Mouse (Mus musculus): ENCODE measurements around the gene Myh7.

Gene Myh7

DNA sequence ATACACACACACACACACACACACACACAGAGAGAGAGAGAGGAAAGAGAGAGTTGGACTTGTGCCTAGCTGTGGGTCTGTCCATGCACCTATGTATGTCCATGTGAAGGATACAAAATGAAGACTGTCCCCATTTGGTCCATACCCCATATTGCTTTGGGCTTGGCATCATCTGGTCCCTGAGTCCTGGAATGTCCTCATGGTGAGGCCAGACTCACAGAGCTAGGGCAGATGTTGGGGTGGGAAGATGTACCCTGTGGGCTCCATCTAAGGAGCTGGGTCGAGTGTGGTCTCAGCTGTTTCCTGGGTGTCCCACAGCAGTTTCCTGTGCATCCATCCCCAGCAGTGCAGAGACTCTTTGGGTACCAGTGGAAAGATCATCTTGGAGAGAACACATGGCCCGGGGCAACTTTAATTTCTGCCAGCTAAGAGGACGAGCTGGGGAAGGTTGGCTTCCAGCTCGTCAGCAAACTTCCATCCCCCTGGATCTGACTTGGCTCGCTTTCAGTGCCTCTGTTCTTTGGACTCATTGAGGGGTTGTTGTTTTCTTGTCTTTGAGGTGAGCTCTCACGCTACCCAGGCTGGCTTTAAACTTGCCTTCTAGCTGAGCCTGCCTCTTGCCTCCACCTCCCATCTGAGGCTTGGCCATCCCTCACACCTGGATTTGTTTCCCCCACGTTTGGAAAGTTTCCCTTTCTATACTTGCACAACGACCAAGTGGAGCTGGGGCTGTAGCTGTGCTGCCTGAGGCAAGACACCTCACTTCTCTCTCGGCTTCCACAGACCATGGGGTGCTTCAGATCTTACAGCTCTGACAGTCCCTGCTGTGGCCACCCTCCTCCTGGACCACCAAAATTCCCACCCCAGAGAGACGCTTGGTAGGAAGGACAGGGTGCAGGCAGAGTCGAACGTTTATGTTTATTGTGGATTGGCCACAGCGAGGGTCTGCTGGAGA is 53.1 kb downstream of the Myh7 start:
- CTCF ChIA-PET = interaction anchor here in 2 of 4 experiments (0.5 to 1.5 kb wide), 2 partner anchors 14 to 76 kb away, joined by 3 read pairs; no protein-coding TSS in a partner anchor

DNA sequence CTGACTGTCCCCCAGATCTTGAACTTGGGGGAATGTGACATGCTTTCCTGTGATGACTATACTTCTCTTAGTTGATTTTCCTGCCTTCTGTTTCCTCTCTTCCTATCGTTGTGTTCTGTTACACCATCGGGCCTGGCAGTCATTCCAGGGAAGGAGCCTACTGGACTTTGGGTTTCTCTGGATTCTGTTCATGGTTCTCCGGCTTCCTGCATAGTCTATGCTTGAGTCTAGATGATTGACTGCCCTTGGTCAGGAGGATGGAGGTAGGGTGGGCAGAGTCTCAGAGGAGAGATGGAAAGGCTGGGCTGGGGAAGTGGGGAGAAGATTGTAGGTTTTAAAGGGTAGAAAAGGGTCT is 54.3 kb downstream of the Myh7 start:
- CTCF ChIA-PET = interaction anchor here (0.6 to 1.8 kb wide), 40 partner anchors 8 to 254 kb away, joined by 3 to 19 read pairs (median 4); partner anchors contain the start of genes Efs (in 4 of the 4), Ngdn (in 2 of the 4), Ppp1r3e (in 2 of the 4) and 1700123O20Rik (in 1 of the 4)
- POLR2A ChIA-PET = interaction anchor here (1.0 to 2.2 kb wide), 15 partner anchors 10 to 76 kb away, joined by 3 to 17 read pairs (median 4); partner anchors contain the start of genes Efs (in 3 of the 4), Ngdn (in 3 of the 4) and Slc22a17 (in 1 of the 4)

More for the DNA sequence above, 53.1 kb downstream of the Myh7 start:
- POLR2A ChIA-PET = interaction anchor here in 2 of 4 experiments (1.1 to 1.7 kb wide), 3 partner anchors 15 to 33 kb away, joined by 3 to 6 read pairs (median 3); partner anchors contain the start of gene Efs (in 2 of the 2)

DNA sequence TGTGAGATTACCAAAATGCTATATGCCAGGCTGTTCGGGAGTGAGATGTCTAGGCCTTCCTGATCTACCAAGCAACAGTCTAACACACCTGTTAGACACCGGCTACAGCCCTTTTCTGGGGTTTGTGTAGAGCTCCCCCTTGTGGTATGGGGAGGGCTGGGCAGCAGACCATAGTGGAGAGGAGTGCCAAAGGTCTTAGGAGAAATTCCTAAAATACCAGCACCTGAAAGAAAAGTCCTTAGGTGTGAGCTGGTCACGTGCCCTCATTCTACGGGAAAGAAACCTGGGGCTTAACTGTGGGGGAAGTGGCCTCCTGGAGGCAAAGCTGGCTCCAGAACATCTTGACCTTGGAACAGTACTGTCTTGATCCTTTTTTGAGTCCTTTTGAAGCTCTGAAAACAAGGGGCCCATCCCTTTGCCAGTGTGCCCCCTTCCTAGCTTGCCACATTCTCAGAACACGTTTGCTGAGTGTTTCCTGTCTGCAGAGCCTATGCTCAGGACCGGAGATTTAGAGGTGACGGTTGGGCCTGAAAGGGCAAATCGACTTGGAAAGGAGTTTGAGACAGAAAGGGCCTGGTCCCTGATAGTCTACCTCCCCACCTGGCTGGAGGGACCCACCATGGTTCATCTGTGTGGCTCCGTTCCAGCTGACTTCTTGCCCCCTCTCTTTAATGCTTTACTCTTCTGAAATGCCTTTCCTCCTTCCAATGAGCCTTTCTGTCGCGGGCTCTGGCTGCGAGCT is 54.8 kb downstream of the Myh7 start:
- POLR2A ChIA-PET = interaction anchor here (0.6 to 2.2 kb wide), 21 partner anchors 9 to 228 kb away, joined by 3 to 17 read pairs (median 4); partner anchors contain the start of genes Efs (in 3 of the 4), Ngdn (in 3 of the 4) and Slc22a17 (in 1 of the 4)
- CTCF ChIA-PET = interaction anchor here (0.5 to 1.8 kb wide), 47 partner anchors 9 to 473 kb away, joined by 3 to 19 read pairs (median 4); partner anchors contain the start of genes Efs (in 4 of the 4), Ngdn (in 2 of the 4), Ppp1r3e (in 2 of the 4) and 1700123O20Rik (in 1 of the 4)

DNA sequence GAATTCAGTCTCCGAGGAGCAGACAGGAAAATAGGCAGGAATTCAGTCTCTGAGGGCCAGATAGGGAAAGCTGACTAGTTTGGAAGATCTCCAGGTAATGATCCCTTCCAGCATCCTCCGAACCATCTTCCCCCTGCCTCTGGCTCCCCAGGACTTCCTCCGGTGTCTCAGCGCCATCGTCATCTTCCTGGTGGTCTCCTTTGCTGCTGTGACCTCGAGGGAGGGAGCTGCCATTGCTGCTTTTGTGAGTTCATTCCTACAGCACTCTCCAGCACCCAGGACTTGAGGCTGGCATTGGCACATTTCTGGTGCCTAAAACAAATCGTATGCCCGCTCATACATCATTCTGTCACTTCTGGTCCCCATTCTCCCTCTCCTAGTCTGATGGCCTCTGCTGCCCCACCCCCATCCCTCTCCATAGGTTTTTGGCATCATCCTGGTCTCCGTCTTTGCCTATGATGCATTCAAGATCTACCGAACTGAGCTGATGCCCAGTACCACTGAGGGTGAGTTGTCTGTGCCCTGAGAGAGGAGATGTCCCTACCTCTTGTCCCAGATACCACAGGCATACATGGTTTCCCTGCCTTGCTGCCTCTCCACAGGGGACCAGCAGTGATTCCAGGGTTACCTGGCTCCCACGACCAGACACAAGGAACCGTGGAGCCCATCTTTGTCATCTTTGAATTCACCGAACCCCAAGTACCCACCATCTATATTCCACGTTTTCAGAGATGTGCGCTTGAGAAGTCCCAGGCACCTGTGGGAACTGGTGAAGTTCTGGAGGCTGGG is 55.8 kb downstream of the Myh7 start:
- CTCF ChIA-PET = interaction anchor here (0.6 to 1.8 kb wide), 27 partner anchors 10 to 472 kb away, joined by 3 to 19 read pairs (median 5); partner anchors contain the start of genes Efs (in 4 of the 4), Ngdn (in 2 of the 4) and Ppp1r3e (in 2 of the 4)
- POLR2A ChIA-PET = interaction anchor here (0.9 to 3.3 kb wide), 17 partner anchors 8 to 227 kb away, joined by 3 to 28 read pairs (median 4); partner anchors contain the start of genes Efs (in 2 of the 4), Ngdn (in 2 of the 4) and Slc22a17 (in 1 of the 4)

DNA sequence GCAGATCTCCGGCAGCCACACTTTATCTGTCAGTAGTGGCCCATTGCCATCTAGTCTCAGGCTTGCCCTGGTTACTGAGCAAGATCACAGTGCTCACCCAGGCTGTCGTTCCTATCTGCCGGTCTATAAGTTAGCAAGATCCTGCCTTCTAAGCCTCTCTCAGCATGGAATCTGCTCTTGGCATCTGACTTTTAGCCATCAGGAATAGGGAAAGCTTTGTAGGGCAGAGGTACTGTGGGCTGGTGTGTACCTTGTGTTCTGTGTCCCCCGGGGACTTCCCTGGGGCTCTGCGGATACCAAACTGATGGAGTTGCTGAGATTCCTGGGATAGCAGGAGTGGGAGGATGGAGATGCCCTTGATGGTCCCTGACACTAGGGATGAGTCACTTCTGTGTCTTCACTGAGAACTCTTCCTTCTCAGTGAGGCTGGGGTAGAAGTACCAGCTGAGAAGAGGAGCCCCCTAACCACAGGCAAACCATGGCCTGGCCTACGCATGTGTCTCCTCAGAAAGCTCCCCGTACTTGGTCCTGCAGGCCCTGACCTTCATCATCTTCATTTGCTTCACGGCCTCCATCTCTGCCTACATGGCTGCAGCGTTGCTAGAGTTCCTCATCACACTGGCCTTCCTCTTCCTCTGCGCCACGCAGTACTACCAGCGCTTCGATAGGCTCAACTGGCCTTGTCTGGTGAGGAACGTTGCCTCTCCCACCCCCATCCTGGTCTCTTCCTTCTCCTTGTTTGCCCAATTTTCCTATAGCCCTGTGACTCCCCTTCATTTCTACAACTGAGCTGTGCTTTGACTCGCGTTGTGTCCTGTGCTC is 56.9 kb downstream of the Myh7 start:
- ChIA-PET CTCF (interaction anchor here in 1 of 4 experiments (1.6 kb wide), 1 partner anchor 12 kb away, joined by 3 read pairs; no protein-coding TSS in a partner anchor), POLR2A (interaction anchor here in 3 of 4 experiments (1.0 to 3.3 kb wide), 6 partner anchors 11 to 43 kb away, joined by 3 to 28 read pairs (median 4); partner anchors contain the start of gene Efs (in 2 of the 3))

DNA sequence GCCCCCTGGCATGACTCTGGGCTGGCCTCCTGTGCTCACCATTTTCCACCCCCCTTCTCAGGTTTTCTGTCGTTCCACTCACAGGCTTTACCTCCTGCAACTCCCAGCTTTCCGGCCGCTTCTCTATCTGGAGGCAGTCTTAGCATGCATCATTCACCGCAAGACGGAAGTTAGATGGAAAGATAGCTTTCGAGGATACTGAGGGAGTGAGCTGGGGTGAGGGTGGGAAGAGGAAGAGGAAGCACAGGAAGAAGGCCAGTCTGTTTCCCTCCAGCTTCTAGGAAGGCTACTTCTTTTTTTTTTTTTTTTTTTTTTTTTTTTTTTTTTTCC is 57.6 kb downstream of the Myh7 start:
- POLR2A ChIA-PET = interaction anchor here in 3 of 4 experiments (1.0 to 3.3 kb wide), 5 partner anchors 10 to 42 kb away, joined by 3 to 28 read pairs (median 4); partner anchors contain the start of gene Efs (in 2 of the 3)
- CTCF ChIA-PET = interaction anchor here in 2 of 4 experiments (0.6 to 1.7 kb wide), 2 partner anchors 10 to 34 kb away, joined by 3 to 13 read pairs; partner anchors contain the start of gene Efs (in 1 of the 2)

DNA sequence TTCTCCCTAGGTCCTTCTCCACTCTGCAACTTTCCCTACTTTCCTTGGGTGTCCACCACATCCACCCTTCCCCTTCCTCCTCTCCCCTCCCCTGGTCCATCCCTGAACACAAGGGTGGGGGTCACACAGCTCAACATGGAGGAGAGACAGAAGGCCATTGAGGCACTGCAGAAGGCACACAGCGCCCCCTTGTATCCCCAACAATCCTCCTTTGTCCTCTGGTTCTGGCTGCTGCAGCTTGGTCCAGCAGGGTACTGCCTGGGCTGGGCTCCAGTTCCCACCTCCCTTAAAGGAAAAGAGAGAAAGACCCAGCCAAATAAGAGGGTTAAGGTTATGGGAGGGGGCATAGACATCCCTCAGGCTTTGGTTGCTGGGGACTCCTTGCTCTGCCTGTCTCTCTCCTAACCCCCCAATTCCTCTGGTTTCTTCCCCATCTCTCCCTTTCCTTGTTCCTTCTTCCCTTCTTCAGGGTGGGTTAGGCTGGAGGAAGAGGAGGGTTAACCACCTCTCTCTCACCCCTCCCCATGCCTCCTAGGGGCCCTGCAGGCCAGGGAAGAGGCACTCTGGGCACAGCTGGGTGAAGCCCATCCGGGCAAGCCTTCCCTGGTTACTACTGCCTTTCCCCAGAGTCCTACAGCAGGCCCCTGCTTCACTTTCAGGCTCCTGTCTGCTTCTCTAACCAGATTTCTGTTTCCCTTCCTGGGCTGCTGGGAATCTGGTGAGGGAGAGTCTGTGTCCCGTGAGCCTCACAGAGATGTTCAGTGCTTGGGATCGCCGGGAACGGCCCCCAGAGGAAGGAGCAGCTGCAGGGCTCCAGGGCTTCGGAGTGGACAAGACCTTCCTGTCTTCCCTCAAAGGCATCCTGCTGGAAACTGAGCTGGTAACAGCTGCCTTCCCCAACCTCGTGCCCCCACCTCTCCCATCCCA is 58.3 kb downstream of the Myh7 start, which contains the start of gene Cmtm5:
Gene Cmtm5, plus strand, starts transcription at position 358 of the 927 bp plus-strand sequence.
- CTCF ChIA-PET = interaction anchor here in 3 of 4 experiments (0.6 to 2.1 kb wide), 7 partner anchors 9 to 278 kb away, joined by 3 to 13 read pairs (median 4); partner anchors contain the start of gene Efs (in 3 of the 3)

DNA sequence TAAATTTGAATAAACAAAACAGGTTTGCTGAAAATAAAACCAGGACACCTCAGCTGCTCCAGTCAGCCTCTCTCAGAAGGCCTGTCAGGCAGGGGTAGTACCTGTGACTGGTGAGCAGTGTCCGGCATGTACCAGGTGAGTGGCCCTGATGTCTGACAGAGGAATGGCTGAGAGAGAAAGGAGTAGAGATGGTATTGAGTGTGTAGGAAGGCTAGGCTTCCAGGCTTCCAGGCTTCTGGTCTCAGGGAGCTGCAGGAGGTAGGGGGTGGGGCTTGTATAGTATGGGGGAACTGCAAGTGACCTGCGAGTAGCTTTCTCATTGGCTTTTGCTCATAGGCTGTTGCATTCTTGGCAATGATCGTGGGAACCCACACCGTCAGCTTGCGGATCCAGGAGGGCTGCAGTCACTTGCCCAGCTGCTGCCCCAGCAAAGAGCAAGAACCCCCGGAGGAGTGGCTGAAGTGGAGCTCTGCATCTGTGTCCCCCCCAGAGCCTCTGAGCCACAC is 61.7 kb downstream of the Myh7 start, which contains the start of gene Il25:
Gene Il25, plus strand, starts transcription at position 51 of the 506 bp plus-strand sequence.
- CTCF ChIA-PET = interaction anchor here in 3 of 4 experiments (0.6 to 1.4 kb wide), 3 partner anchors 67 to 360 kb away, joined by 3 to 6 read pairs (median 4); no protein-coding TSS in a partner anchor
- POLR2A ChIA-PET = interaction anchor here in 2 of 4 experiments (0.6 to 1.9 kb wide), 4 partner anchors 13 to 37 kb away, joined by 3 to 7 read pairs (median 4); no protein-coding TSS in a partner anchor

More for the DNA sequence above, 58.3 kb downstream of the Myh7 start, which contains the start of gene Cmtm5:
- POLR2A ChIA-PET = interaction anchor here in 3 of 4 experiments (0.6 to 3.3 kb wide), 8 partner anchors 9 to 200 kb away, joined by 3 to 28 read pairs (median 4); partner anchors contain the start of genes Efs (in 2 of the 3) and Ngdn (in 1 of the 3)

DNA sequence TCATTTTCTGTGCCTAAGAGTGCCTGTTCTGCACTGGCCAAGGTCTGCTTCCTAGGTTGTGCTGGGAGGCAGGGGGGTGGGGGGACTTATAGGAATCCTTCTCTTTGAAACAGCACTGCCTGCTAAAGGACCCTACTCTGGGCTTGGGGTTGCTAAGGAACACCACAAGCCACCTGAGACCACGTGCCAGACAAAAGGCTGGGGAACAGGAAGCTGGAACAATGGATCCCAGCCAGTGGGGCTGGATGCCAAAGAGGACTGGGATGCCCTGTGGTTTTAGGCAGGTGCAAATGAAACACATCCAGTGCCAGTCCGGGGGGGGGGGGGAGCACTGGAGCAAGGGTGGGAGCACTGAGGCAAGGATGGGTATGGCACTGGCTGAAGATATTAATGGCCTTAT is 64.0 kb downstream of the Myh7 start:
- ChIA-PET POLR2A (interaction anchor here (0.5 to 2.0 kb wide), 23 partner anchors 9 to 343 kb away, joined by 3 to 8 read pairs (median 3); partner anchors contain the start of genes Ngdn (in 2 of the 4) and Slc22a17 (in 1 of the 4)), CTCF (interaction anchor here in 3 of 4 experiments (0.6 to 1.2 kb wide), 2 partner anchors 9 to 75 kb away, joined by 3 to 6 read pairs (median 5); no protein-coding TSS in a partner anchor)

DNA sequence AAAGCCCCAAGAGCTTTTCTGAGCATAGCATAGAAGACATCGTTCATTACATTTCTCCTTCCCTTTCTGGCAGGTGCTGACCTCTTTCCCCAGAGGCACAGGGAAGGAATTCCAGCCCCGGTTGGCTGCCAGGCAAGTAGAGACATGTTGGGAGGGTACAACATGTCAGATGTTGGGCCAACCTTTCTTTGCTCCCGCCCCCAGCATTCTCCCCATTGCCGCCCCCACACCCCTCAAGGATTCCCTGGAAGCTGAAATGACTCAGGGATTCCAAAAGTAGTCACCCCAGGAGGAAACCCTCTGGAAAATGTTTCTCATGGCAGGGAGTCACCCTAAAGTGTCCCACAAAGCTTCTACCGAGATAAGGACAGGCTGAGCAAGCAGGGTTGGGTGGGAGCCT is 64.6 kb downstream of the Myh7 start:
- ChIA-PET POLR2A (interaction anchor here (0.5 to 2.0 kb wide), 17 partner anchors 9 to 342 kb away, joined by 3 to 8 read pairs (median 4); partner anchors contain the start of genes Ngdn (in 2 of the 4) and Slc22a17 (in 1 of the 4)), CTCF (no interaction called here)

DNA sequence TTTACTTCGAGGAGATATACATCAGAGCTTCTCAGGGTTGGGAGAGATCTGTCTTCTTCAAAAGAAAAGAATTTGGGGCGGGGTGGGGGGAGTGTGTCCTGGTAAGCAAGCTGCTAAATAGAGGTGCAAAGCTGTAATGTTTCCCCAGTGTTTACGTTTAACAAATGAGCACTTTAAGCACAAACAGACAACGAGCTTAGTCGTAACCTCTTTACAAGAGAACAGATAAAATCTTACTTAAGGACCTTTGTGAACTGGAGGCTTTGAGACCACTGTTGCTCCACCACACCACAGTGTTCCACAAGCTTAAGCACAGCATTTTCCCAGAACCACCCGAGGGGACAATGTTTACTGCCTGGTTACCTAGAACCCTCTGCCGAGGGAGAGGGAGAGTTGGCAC is 67.1 kb downstream of the Myh7 start:
- ChIA-PET CTCF (interaction anchor here (0.6 to 3.8 kb wide), 14 partner anchors 8 to 400 kb away, joined by 3 to 19 read pairs (median 5); partner anchors contain the start of genes Cmtm5 (in 2 of the 4) and Thtpa (in 1 of the 4)), POLR2A (interaction anchor here (0.6 to 3.7 kb wide), 42 partner anchors 10 to 290 kb away, joined by 3 to 30 read pairs (median 6); partner anchors contain the start of genes Bcl2l2 (in 3 of the 4), Gm20521 (in 3 of the 4), Slc22a17 (in 3 of the 4) and 1700123O20Rik (in 2 of the 4))

DNA sequence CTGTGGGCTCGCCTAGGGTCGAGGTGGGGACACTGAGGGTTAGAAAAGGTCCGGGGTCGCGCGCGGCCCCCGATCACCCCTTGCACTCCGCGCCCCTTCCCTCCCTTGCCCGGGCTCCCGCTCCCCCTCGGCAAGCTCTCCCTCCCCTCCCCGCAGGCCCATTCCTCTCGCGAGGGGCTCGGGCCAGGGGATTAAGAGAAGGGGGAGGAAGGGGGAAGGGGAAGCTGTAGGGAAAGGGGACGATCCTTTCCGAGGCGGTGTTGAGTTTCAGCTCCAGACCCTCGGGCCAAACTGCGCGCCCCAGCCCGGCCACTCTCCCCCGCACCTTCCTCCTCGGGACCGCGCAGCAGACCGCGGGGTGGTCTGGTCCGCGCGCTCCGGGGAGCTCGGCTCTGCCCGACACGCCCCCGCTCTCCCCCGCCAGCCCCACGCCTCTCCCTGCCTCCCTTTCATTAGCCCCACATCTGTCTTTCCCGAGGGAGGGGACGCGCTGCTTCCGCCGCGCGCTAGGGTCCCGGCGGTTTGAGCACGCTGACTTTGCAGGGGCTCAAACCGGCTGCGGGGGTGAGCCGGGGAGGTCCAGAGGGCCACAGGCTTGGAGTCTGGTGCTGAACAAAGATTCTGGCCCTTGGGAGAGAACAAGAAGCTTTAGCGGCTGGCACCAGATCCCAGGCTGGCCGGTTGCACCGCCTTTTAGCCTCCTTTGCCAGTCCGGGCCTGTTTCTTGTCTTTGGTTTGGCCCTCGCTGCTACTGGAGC is 67.8 kb downstream of the Myh7 start:
- POLR2A ChIA-PET = interaction anchor here (0.6 to 3.7 kb wide), 71 partner anchors 8 to 634 kb away, joined by 3 to 30 read pairs (median 4); partner anchors contain the start of genes Ngdn (in 4 of the 4), Slc22a17 (in 4 of the 4), 1700123O20Rik (in 3 of the 4) and Bcl2l2 (in 3 of the 4)
- CTCF ChIA-PET = interaction anchor here (0.6 to 3.8 kb wide), 22 partner anchors 9 to 596 kb away, joined by 3 to 19 read pairs (median 4); partner anchors contain the start of genes Cmtm5 (in 3 of the 4), Ngdn (in 1 of the 4), Slc22a17 (in 1 of the 4) and Thtpa (in 1 of the 4)
